Mouse (Mus musculus) C2C12 (cell line): ENCODE data around the gene Elfn2.

Experiments
- CEBPB ChIP-seq: IDR thresholded peaks from one replicate; pipeline ENCODE4 v1.6.1; 2011; ENCODE audit warnings: low read depth, mild to moderate bottlenecking, control low read depth, moderate library complexity
- CTCF ChIP-seq: IDR thresholded peaks from one replicate; pipeline ENCODE4 v1.5.1; 2011; ENCODE audit not compliant: control insufficient read depth, insufficient read depth, insufficient read length
- FOSL1 ChIP-seq: IDR thresholded peaks from one replicate; pipeline ENCODE4 v1.8.0; 2011; ENCODE audit warnings: mild to moderate bottlenecking, low read length; ENCODE audit not compliant: poor library complexity, insufficient read depth, severe bottlenecking
- MAX ChIP-seq: IDR thresholded peaks from one replicate; pipeline ENCODE4 v1.6.1; 2011; ENCODE audit warnings: mild to moderate bottlenecking, control low read depth
- MYOD1 ChIP-seq: IDR thresholded peaks from one replicate; pipeline ENCODE4 v1.6.1; 2011; ENCODE audit warnings: low read depth; ENCODE audit not compliant: control insufficient read depth, insufficient read length
- MYOG ChIP-seq: IDR thresholded peaks from one replicate; pipeline ENCODE4 v1.6.1; 2011; ENCODE audit not compliant: control insufficient read depth, insufficient read length; ENCODE audit errors: extremely low read depth
- USF1 ChIP-seq: IDR thresholded peaks from one replicate; pipeline ENCODE4 v1.6.1; 2011; ENCODE audit warnings: low read depth, mild to moderate bottlenecking, control low read depth, moderate library complexity

DNA sequence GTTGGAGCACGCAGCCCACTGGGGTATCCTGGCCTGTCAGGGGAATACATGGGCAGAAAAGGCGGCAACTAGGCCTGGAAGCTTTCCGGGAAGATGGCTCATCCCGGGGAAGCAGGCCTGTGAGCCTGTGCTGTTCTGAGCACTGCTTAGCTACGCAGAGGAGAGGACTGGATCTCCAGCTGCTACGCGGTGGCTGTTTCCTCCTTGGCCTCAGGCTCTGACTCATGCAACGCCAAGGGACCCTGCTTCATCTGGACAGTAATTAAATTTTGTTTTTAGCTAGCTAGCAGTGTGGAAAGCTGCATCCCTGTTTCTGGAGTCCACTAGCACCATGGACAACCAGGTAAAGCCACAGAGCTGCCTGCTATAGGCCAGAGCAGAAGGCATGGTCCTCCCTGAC, 36.8 kb downstream of the Elfn2 start:
- TF ChIP-seq CTCF (no peak), MYOG (no peak), USF1 (no peak), MAX (no peak), CEBPB (no peak), FOSL1 (no peak), MYOD1 (no peak)
